Mouse (Mus musculus): ENCODE results near the gene Fam184a. TPM values are rescaled to one million over a fixed set of nuclear protein-coding genes. Genes with fewer than 3 reads are reported as not detected.

The Fam184a gene
- polyA plus RNA-seq (2012; rRNA removed), result 0.98 and 1.3 TPM in 2 replicates

DNA sequence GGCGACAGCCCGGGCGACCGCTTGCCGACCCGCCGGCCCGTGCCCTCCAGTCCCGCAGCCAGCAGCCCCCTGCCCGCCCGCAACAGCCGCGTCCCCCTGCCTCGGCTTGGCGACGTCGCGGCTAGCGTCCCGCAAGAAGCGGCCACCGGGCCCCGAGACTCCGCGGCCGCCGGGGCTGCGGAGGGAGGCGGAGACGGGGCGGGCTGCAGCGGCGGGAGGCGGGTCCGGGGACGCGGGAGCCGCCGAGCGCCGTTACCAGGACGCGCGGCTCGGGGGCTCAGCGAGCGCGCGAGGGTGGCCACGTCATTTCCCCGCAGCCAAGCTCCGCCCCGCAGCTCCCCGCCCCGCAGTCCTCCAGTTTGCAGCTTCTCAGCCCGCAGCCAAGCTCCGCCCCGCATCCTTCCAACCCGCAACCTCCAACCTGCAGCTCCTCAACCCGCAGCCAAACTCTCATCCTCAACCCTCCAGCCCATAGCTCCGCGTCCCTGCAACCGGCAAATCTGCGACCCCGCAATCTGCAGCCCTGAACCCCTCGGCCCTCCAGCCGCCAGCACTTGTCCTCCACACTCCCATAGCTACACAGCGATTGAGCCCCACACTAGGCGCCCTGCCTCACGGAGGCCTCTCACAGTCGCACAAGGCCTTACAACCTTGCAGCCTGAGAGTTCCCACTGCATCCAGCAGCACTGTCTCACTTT, at the start of gene Fam184a:
TSS of gene Fam184a (minus strand) at position 169 of the 698 bp plus-strand sequence.

DNA sequence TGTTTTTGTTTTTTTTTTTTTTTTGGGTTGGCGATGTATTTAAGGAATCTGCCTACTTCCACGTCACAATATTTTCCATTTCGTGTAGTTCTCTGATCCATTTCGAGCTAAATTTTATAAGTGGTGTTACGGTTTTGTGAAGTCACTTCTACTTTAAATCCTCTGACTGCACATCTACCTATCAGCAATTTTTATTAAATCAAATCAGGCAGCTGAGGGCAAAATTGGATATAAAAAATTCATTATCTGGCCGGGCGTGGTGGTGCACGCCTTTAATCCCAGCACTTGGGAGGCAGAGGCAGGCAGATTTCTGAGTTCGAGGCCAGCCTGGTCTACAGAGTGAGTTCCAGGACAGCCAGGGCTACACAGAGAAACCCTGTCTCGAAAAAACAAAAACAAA, 120.6 kb downstream of the Fam184a start, which contains the start of gene Mcm9:
TSS of gene Mcm9 (minus strand) at position 101 of the 400 bp plus-strand sequence.

GRCm38 (mm10) chr10:53596677-53597120, 154.2 kb downstream of the Fam184a start, which contains the start of gene Asf1a:
TSS of gene Asf1a (plus strand) at chr10:53596757.

Other genes with a start within 250 kb of the Fam184a start
- gene Asf1a, start 154.4 kb downstream of the Fam184a start, polyA plus RNA-seq (2012; rRNA removed), result 3.2 and 3.5 TPM in 2 replicates
- gene Mcm9, start 120.7 kb downstream of the Fam184a start, polyA plus RNA-seq (2012; rRNA removed), result 5.9 and 6.0 TPM in 2 replicates